Mouse (Mus musculus) CH12.LX (cell line): Measurements from ENCODE around the gene Dtx1. TPM values are rescaled to one million over a fixed set of nuclear protein-coding genes. Genes with fewer than 3 reads are reported as not detected.

Experiments
- DNase-seq: peaks from one replicate; pipeline ENCODE4 v3.0.0-alpha.2; 2013; ENCODE audit errors: extremely low read depth
- H3K27ac ChIP-seq: 2 replicates; pipeline ENCODE4 v1.5.1; 2012; ENCODE audit warnings: low read depth, mild to moderate bottlenecking, control low read depth, moderate library complexity; ENCODE audit not compliant: insufficient read depth
- H3K27me3 ChIP-seq: replicated peaks from 2 replicates; pipeline ENCODE3; 2012; ENCODE audit warnings: inconsistent platforms
- H3K36me3 ChIP-seq, 2 experiments: replicated peaks in 1 of 2; 2 replicates each; pipeline versions ENCODE3 to v1.6.1; 2012; ENCODE audit warnings: inconsistent platforms in 1 of 2, low read length in 1 of 2, mild to moderate bottlenecking in 1 of 2, mixed read lengths in 1 of 2, moderate library complexity in 1 of 2; ENCODE audit not compliant: control insufficient read depth in 1 of 2, insufficient read depth in 1 of 2
- H3K4me1 ChIP-seq, 2 experiments: 2 replicates each; pipeline ENCODE4 v1.6.1; 2012; ENCODE audit warnings: inconsistent platforms in 1 of 2, moderate library complexity in 1 of 2; ENCODE audit not compliant: insufficient read depth in 2 of 2, control insufficient read depth in 1 of 2
- H3K4me2 ChIP-seq: 2 replicates; pipeline ENCODE4 v1.6.1; 2012; ENCODE audit warnings: low read depth, mild to moderate bottlenecking, control low read depth; ENCODE audit not compliant: poor library complexity, insufficient read depth, severe bottlenecking
- H3K4me3 ChIP-seq, 3 experiments: fragments of 150-350 bp in 1 of 3; sonication (generic) in 1 of 3; replicated peaks in 1 of 3; 2 replicates each; pipeline versions ENCODE3 to v1.5.1; 2011 to 2012; ENCODE audit warnings: low read depth in 2 of 3, low read length in 2 of 3, mild to moderate bottlenecking in 2 of 3, moderate library complexity in 2 of 3, control low read depth in 1 of 3, improper control_type of control experiment in 1 of 3, inconsistent platforms in 1 of 3, mixed read lengths in 1 of 3; ENCODE audit not compliant: poor library complexity in 1 of 3
- H3K79me2 ChIP-seq: replicated peaks from 2 replicates; pipeline ENCODE4 v1.6.1; 2012; ENCODE audit warnings: mild to moderate bottlenecking, moderate library complexity; ENCODE audit not compliant: control insufficient read depth, poor library complexity, insufficient read depth, severe bottlenecking; ENCODE audit errors: extremely low read depth
- H3K9ac ChIP-seq: 2 replicates; pipeline ENCODE4 v1.6.1; 2012; ENCODE audit warnings: low read depth, mild to moderate bottlenecking, control low read depth, moderate library complexity; ENCODE audit not compliant: insufficient read depth
- H3K9me3 ChIP-seq: replicated peaks from 2 replicates; pipeline ENCODE3; 2012; ENCODE audit warnings: low read length, inconsistent platforms, mixed read lengths
- CHD1 ChIP-seq: IDR thresholded peaks from 2 replicates; pipeline ENCODE4 v1.6.1; 2012; ENCODE audit warnings: low read depth, low read length, improper control_type of control experiment, inconsistent platforms
- ELF1 ChIP-seq: IDR thresholded peaks from 2 replicates; pipeline ENCODE4 v1.6.1; 2014; ENCODE audit warnings: low read depth, mild to moderate bottlenecking, inconsistent platforms, low read length, improper control_type of control experiment
- EP300 ChIP-seq: IDR thresholded peaks from 2 replicates; pipeline ENCODE4 v1.6.1; 2011; ENCODE audit warnings: low read length, improper control_type of control experiment
- IRF4 ChIP-seq: IDR thresholded peaks from 2 replicates; pipeline ENCODE4 v1.6.1; 2014; ENCODE audit warnings: low read depth, mild to moderate bottlenecking, inconsistent platforms, low read length, improper control_type of control experiment
- MAFK ChIP-seq: IDR thresholded peaks from 2 replicates; pipeline ENCODE4 v1.6.1; 2011; ENCODE audit warnings: low read length, improper control_type of control experiment; ENCODE audit not compliant: insufficient replicate concordance
- MXI1 ChIP-seq: IDR thresholded peaks from 2 replicates; pipeline ENCODE4 v1.6.1; 2011; ENCODE audit warnings: mild to moderate bottlenecking, low read depth, low read length, improper control_type of control experiment
- NELFE ChIP-seq: IDR thresholded peaks from 2 replicates; pipeline ENCODE4 v1.6.1; 2011; ENCODE audit warnings: low read depth, low read length, improper control_type of control experiment
- POLR2AphosphoS2 ChIP-seq: IDR thresholded peaks from 2 replicates; pipeline ENCODE4 v1.6.1; 2011; ENCODE audit warnings: low read depth, low read length, improper control_type of control experiment
- RCOR1 ChIP-seq: conservative IDR thresholded peaks from 2 replicates; pipeline ENCODE4 v1.6.1; 2012; ENCODE audit warnings: low read depth, mild to moderate bottlenecking, inconsistent platforms, low read length, improper control_type of control experiment
- SMC3 ChIP-seq: IDR thresholded peaks from 2 replicates; pipeline ENCODE4 v1.6.1; 2011; ENCODE audit warnings: low read depth, low read length, improper control_type of control experiment
- TCF12 ChIP-seq: IDR thresholded peaks from 2 replicates; pipeline ENCODE4 v1.6.1; 2014; ENCODE audit warnings: low read depth, mild to moderate bottlenecking, inconsistent platforms, low read length, improper control_type of control experiment
- ZC3H11A ChIP-seq: IDR thresholded peaks from 2 replicates; pipeline ENCODE4 v1.6.1; 2012; ENCODE audit warnings: low read depth, mild to moderate bottlenecking, inconsistent platforms, low read length, improper control_type of control experiment
- ZKSCAN1 ChIP-seq: IDR thresholded peaks from 2 replicates; pipeline ENCODE4 v1.6.1; 2012; ENCODE audit warnings: low read depth, inconsistent platforms, low read length, improper control_type of control experiment, borderline replicate concordance
- ZMIZ1 ChIP-seq: IDR thresholded peaks from 2 replicates; pipeline ENCODE4 v1.6.1; 2012; ENCODE audit warnings: low read depth, mild to moderate bottlenecking, inconsistent platforms, low read length, improper control_type of control experiment
- ZNF384 ChIP-seq: IDR thresholded peaks from 2 replicates; pipeline ENCODE4 v1.6.1; 2012; ENCODE audit warnings: low read depth, low read length, improper control_type of control experiment, inconsistent platforms
- dilution Hi-C: fragments of 300-500 bp; cut with MboI; formaldehyde crosslinking; loops from 2 replicates; pipeline ENCODE4 v1.14.3; 2020; ENCODE audit warnings: low sequenced_read_pairs; ENCODE audit not compliant: extremely low pct_unique_long_range_greater_than_20kb, extremely low pct_ligation_motif_present
- in situ Hi-C: fragments of 300-500 bp; cut with MboI; formaldehyde crosslinking; loops from 3 replicates; pipeline ENCODE4 v1.14.3; 2019; ENCODE audit warnings: low sequenced_read_pairs, low pct_ligation_motif_present, low pct_unique_long_range_greater_than_20kb, mixed read lengths
- polyA plus RNA-seq: library from polyadenylated mRNA; unstranded; fragments of >175 nt; gene quantifications from 2 replicates; pipeline ENCODE4 v1.2.1, GENCODE M21; 2012; ENCODE audit warnings: low read depth; ENCODE audit not compliant: insufficient read length
- total RNA-seq, 2 experiments: library from RNA; depleted of rRNA; stranded (reverse); fragments of 300-350 nt in 1 of 2; fragments of >200 nt in 1 of 2; gene quantifications; 2 replicates each; pipeline ENCODE4 v1.2.3; 2012 to 2014

Gene Dtx1
- total and polyA plus RNA-seq, 3 experiments = 0.98 to 3.9 (median 2.1) TPM

DNA sequence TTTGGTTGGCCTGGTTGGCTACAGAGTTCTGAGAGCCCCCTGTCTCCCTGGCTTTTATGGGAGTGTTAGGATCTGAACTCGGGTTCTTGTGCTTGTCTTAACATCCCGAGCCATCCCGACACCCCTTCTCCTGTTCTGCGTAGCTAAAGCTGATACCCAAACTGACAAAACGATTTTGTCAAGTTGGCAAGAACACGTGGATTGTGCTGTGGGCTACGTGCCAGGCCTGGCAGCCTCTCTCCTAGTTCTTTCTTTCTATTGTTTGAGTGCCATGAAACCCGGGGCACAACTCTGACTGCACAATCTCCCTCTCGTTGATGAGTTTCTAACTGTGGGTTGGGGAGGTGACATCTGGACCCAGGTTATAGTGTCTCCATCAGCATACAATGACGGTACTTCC, 17.6 kb upstream of the Dtx1 start:
- dilution Hi-C loops = no loop called here
- no peak overlapping the region for H3K4me2 ChIP-seq
- no peak for TF ChIP-seq ZMIZ1
- TF ChIP-seq CHD1 = no peak
- TF ChIP-seq POLR2AphosphoS2 = no peak
- TF ChIP-seq SMC3 = no peak
- TF ChIP-seq RCOR1 = no peak
- no peak for TF ChIP-seq ZC3H11A
- TF ChIP-seq IRF4 = no peak
- no peak for TF ChIP-seq ZKSCAN1
- no peak for TF ChIP-seq EP300
- TF ChIP-seq ELF1 = no peak
- no peak for TF ChIP-seq NELFE
- TF ChIP-seq TCF12 = no peak
- TF ChIP-seq ZNF384 = no peak
- TF ChIP-seq MAFK = no peak

DNA sequence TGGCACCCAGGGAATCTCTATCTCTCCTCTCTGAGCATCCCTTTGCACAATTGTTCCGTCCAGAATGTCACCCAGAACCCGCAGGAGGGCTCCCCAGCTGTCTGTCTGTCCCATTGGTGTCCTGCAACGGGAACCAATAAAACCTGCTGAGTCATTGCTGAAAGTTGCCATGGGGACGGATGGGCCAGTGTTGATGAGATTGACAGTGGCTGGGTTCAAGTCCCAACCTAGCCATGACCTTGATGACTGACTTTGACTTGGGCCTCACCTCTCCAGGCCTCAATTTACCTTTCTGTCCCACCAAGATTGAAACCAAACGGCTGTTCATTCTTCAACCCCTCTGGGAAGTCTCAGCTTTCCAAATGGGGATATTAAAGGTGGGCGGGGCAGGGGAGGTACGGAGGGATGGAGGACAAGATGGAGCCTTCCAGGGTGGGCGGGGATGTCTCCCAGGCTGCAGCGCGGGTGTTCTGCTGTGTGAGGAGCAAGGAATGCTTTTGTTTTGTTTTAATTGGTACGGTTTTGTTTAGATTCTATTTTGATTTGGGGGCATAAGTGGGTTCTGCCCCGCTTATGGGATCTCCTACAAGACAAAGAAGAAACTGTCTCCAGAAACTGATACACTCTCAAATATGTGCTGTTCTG, 14.2 kb upstream of the Dtx1 start:
- Histone ChIP-seq H3K27ac (no peak overlapping the region), H3K36me3 (no peaks in the 10 kb centered on the region), H3K79me2 (no peaks in the 10 kb centered on the region), H3K4me1 (peaks cover 6 to 7% of the 10 kb centered on the region in 2 experiments; a peak in 2 of 4 replicates), H3K4me2 (no peak overlapping the region)
- TF ChIP-seq MXI1 (no peak), MAFK (peak; percentile 50; the same call in 1 of the 2 replicates)
- TF ChIP-seq, all 38 proteins: peak for 1
- Histone ChIP-seq H3K27me3 (peaks cover 33% of the 10 kb centered on the region), H3K9ac (no peak overlapping the region), H3K4me3 (no peak overlapping the region), H3K9me3 (peaks cover 7% of the 10 kb centered on the region)
- in situ Hi-C loops = no loop called here
- dilution Hi-C loops = no loop called here
- DNase-seq = no peak

More for the DNA sequence above, 17.6 kb upstream of the Dtx1 start:
- no peak overlapping the region for H3K4me3 ChIP-seq
- H3K9me3 ChIP-seq = no peaks in the 10 kb centered on the region
- no peak for DNase-seq
- peaks cover 37% of the 10 kb centered on the region for H3K27me3 ChIP-seq
- H3K4me1 ChIP-seq = peaks cover 6 to 7% of the 10 kb centered on the region in 2 experiments; a peak in 2 of 4 replicates
- H3K27ac ChIP-seq = no peak overlapping the region
- H3K9ac ChIP-seq = no peak overlapping the region
- no peaks in the 10 kb centered on the region for H3K79me2 ChIP-seq
- no peaks in the 10 kb centered on the region for H3K36me3 ChIP-seq
- in situ Hi-C loops = no loop called here
